In genomic region chr11:115859143-115859945, GRCm38 (mm10) we compare ENCODE assay signal across 7 mouse cellular contexts. TPM values are rescaled to one million over a fixed set of nuclear protein-coding genes. Genes with fewer than 3 reads are reported as not detected.
DNase-seq lines count a peak whose midpoint lies in the region; ATAC-seq and TF ChIP-seq lines count a peak whose summit lies in the region.

No protein-coding gene starts in this region.

- no peak for TF ChIP-seq POLR2A in small intestine, adult 2 months (IDR thresholded peaks at IDR 0.05; ENCODE audit: low read depth, low read length)

- H3K9me3 ChIP-seq in embryonic facial prominence, embryonic 10.5 days = no peaks in the 10 kb centered on the region
- no peaks in the 10 kb centered on the region for H3K9me3 ChIP-seq in limb, embryonic 10.5 days (replicated peaks)
- no peaks in the 10 kb centered on the region for H3K9me3 ChIP-seq in midbrain, embryonic 13.5 days

- peak; percentile 91 for ATAC-seq in midbrain, embryonic 13.5 days

- H3K4me2 ChIP-seq in midbrain, embryonic 13.5 days (replicated peaks) = peak overlapping the region; percentile 53

- 2% methylated on average over 75 of the region's 75 CpGs for WGBS in embryonic facial prominence, embryonic 10.5 days
- 2% methylated on average over 67 of the region's 75 CpGs for WGBS in limb, embryonic 10.5 days
- 1% methylated on average over 75 of the region's 75 CpGs for WGBS in midbrain, embryonic 13.5 days
- 2% methylated on average over 75 of the region's 75 CpGs for WGBS in small intestine, adult 2 months

- peak; percentile 89 for TF ChIP-seq CTCF in small intestine, adult 2 months (IDR thresholded peaks at IDR 0.05; ENCODE audit: extremely low read depth, insufficient read length, insufficient replicate concordance, low read depth, low read length)

- H3K9ac ChIP-seq in midbrain, embryonic 13.5 days (replicated peaks) = peak overlapping the region; percentile 36

- peaks cover 85% of the 10 kb centered on the region for H3K27me3 ChIP-seq in embryonic facial prominence, embryonic 10.5 days (replicated peaks; ENCODE audit: low read depth, poor library complexity, severe bottlenecking)
- H3K27me3 ChIP-seq in limb, embryonic 10.5 days (ENCODE audit: low read depth, poor library complexity, severe bottlenecking) = peaks cover 71% of the 10 kb centered on the region
- H3K27me3 ChIP-seq in midbrain, embryonic 13.5 days = peaks cover 72% of the 10 kb centered on the region
- H3K27me3 ChIP-seq in small intestine, adult 2 months (ENCODE audit: control insufficient read depth, insufficient read depth, low read length) = peaks cover 7% of the 10 kb centered on the region

- peaks cover 8% of the 10 kb centered on the region for H3K36me3 ChIP-seq in embryonic facial prominence, embryonic 10.5 days (replicated peaks)
- H3K36me3 ChIP-seq in limb, embryonic 10.5 days = peaks cover 3% of the 10 kb centered on the region; the same call in 1 of the 2 replicates
- no peaks in the 10 kb centered on the region for H3K36me3 ChIP-seq in midbrain, embryonic 13.5 days
- peaks cover 17% of the 10 kb centered on the region for H3K36me3 ChIP-seq in small intestine, adult 2 months (ENCODE audit: control insufficient read depth, insufficient read depth, low read length)

- peaks cover 25% of the 10 kb centered on the region for H3K4me1 ChIP-seq in embryonic facial prominence, embryonic 10.5 days
- H3K4me1 ChIP-seq in limb, embryonic 10.5 days = peaks cover 28% of the 10 kb centered on the region
- H3K4me1 ChIP-seq in midbrain, embryonic 13.5 days (replicated peaks) = peaks cover 19% of the 10 kb centered on the region
- peaks cover 10% of the 10 kb centered on the region for H3K4me1 ChIP-seq in small intestine, adult 2 months (ENCODE audit: control insufficient read depth, insufficient read depth, insufficient read length, low read length)

- H3K27ac ChIP-seq in embryonic facial prominence, embryonic 10.5 days (replicated peaks) = peak overlapping the region; percentile 51
- H3K27ac ChIP-seq in limb, embryonic 10.5 days = peak overlapping the region; percentile 67
- no peak overlapping the region for H3K27ac ChIP-seq in midbrain, embryonic 13.5 days
- no peak overlapping the region for H3K27ac ChIP-seq in small intestine, adult 2 months (ENCODE audit: insufficient read depth, low read depth, low read length)

- DNase-seq in adrenal gland, postnatal 10 days = peak; percentile 96
- peak; percentile 93 for DNase-seq in embryonic facial prominence, embryonic 10.5 days (ENCODE audit: low spot score)
- DNase-seq in heart, adult 11 months = peak; percentile 98
- DNase-seq in kidney, adult 11 months = peak; percentile 82
- DNase-seq in limb, embryonic 10.5 days (ENCODE audit: low spot score) = peak; percentile 95

- peak overlapping the region; percentile 54 for H3K4me3 ChIP-seq in embryonic facial prominence, embryonic 10.5 days
- H3K4me3 ChIP-seq in limb, embryonic 10.5 days = peak overlapping the region; percentile 50
- peak overlapping the region; percentile 31 for H3K4me3 ChIP-seq in midbrain, embryonic 13.5 days (replicated peaks)
- H3K4me3 ChIP-seq in small intestine, adult 2 months (ENCODE audit: low read depth, low read length) = peak overlapping the region; percentile 62

RNA-seq across cellular contexts. Expression of gene Myo15b, which starts 1.1 kb away (rescaled TPM):
- 1 to 10 TPM in 1 of 2 experiments, under 1 TPM in 1; 0.91 to 1.2 TPM for total RNA-seq in adrenal gland, postnatal 10 days (2021)
- polyA plus RNA-seq in embryonic facial prominence, embryonic 10.5 days (2016; fragmentation: Nextera tagmentation; extraction: Ambion mirVana) = 0.07 and 0.16 TPM in 2 replicates
- 0.05 and 0.18 TPM in 2 replicates for polyA plus RNA-seq in limb, embryonic 10.5 days (2016; fragmentation: Nextera tagmentation; extraction: Ambion mirVana)
- polyA plus RNA-seq in midbrain, embryonic 13.5 days (2015; fragmentation: Nextera tagmentation; extraction: Ambion mirVana) = 0.08 and 0.27 TPM in 2 replicates
- 539 and 1,655 TPM in 2 replicates for polyA plus RNA-seq in small intestine, adult 2 months (2012; rRNA removed)

RNA-seq across cellular contexts. Expression of gene Llgl2, which starts 35.5 kb away (rescaled TPM):
- total RNA-seq in adrenal gland, postnatal 10 days (2021) = 10 to 100 TPM; 12.7 to 14.0 TPM
- 15.3 and 15.5 TPM in 2 replicates for polyA plus RNA-seq in embryonic facial prominence, embryonic 10.5 days (2016; fragmentation: Nextera tagmentation; extraction: Ambion mirVana)
- 11.2 and 12.3 TPM in 2 replicates for polyA plus RNA-seq in limb, embryonic 10.5 days (2016; fragmentation: Nextera tagmentation; extraction: Ambion mirVana)
- 0.66 and 0.76 TPM in 2 replicates for polyA plus RNA-seq in midbrain, embryonic 13.5 days (2015; fragmentation: Nextera tagmentation; extraction: Ambion mirVana)
- polyA plus RNA-seq in small intestine, adult 2 months (2012; rRNA removed) = 140 and 268 TPM in 2 replicates

RNA-seq across cellular contexts. Expression of gene Smim5, which starts 40.4 kb away (rescaled TPM):
- total RNA-seq in adrenal gland, postnatal 10 days (2021) = 1 to 10 TPM; 1.5 to 2.6 TPM
- polyA plus RNA-seq in embryonic facial prominence, embryonic 10.5 days (2016; fragmentation: Nextera tagmentation; extraction: Ambion mirVana) = 1.5 and 1.8 TPM in 2 replicates
- polyA plus RNA-seq in limb, embryonic 10.5 days (2016; fragmentation: Nextera tagmentation; extraction: Ambion mirVana) = 1.7 and 2.0 TPM in 2 replicates
- polyA plus RNA-seq in midbrain, embryonic 13.5 days (2015; fragmentation: Nextera tagmentation; extraction: Ambion mirVana) = 0.97 and 1.4 TPM in 2 replicates
- polyA plus RNA-seq in small intestine, adult 2 months (2012; rRNA removed) = 0.72 and 2.2 TPM in 2 replicates

RNA-seq across cellular contexts. Expression of gene Tsen54, which starts 44.8 kb away (rescaled TPM):
- 10 to 100 TPM; 13.8 to 19.4 TPM for total RNA-seq in adrenal gland, postnatal 10 days (2021)
- polyA plus RNA-seq in embryonic facial prominence, embryonic 10.5 days (2016; fragmentation: Nextera tagmentation; extraction: Ambion mirVana) = 40.3 and 40.6 TPM in 2 replicates
- 42.5 and 48.8 TPM in 2 replicates for polyA plus RNA-seq in limb, embryonic 10.5 days (2016; fragmentation: Nextera tagmentation; extraction: Ambion mirVana)
- 24.8 and 25.8 TPM in 2 replicates for polyA plus RNA-seq in midbrain, embryonic 13.5 days (2015; fragmentation: Nextera tagmentation; extraction: Ambion mirVana)
- polyA plus RNA-seq in small intestine, adult 2 months (2012; rRNA removed) = 24.3 and 40.8 TPM in 2 replicates

RNA-seq across cellular contexts. Expression of gene Caskin2, which starts 45.9 kb away (rescaled TPM):
- 10 to 100 TPM; 43.3 to 47.0 TPM for total RNA-seq in adrenal gland, postnatal 10 days (2021)
- polyA plus RNA-seq in embryonic facial prominence, embryonic 10.5 days (2016; fragmentation: Nextera tagmentation; extraction: Ambion mirVana) = 20.3 and 20.4 TPM in 2 replicates
- 18.1 and 18.9 TPM in 2 replicates for polyA plus RNA-seq in limb, embryonic 10.5 days (2016; fragmentation: Nextera tagmentation; extraction: Ambion mirVana)
- polyA plus RNA-seq in midbrain, embryonic 13.5 days (2015; fragmentation: Nextera tagmentation; extraction: Ambion mirVana) = 10.3 and 12.3 TPM in 2 replicates
- 26.1 and 52.6 TPM in 2 replicates for polyA plus RNA-seq in small intestine, adult 2 months (2012; rRNA removed)

Comparison
In these comparisons a context has a peak if more than half of its experiments do, and no peak if none do; other contexts are left out.
1. H3K27ac ChIP-seq: peak in embryonic facial prominence, embryonic 10.5 days (single experiment) and limb, embryonic 10.5 days (single experiment); none in midbrain, embryonic 13.5 days (single experiment) and small intestine, adult 2 months (single experiment).
2. RNA of gene Myo15b, which starts 1.1 kb away (polyA plus RNA-seq): 539 to 1,655 TPM in small intestine, adult 2 months; 0.05 to 0.18 TPM in limb, embryonic 10.5 days, 0.08 to 0.27 TPM in midbrain, embryonic 13.5 days and 0.07 to 0.16 TPM in embryonic facial prominence, embryonic 10.5 days; every median in the first group is over 100 times any median in the second.
3. Peak in every context shown above with its lines, with median percentiles within 50 percentile points of each other: DNase-seq and H3K4me3 ChIP-seq.